Mouse (Mus musculus) C2C12 (cell line): ENCODE measurements around the gene AI481877.

Experiments
- CEBPB ChIP-seq: IDR thresholded peaks from one replicate; pipeline ENCODE4 v1.6.1; 2011; ENCODE audit warnings: low read depth, mild to moderate bottlenecking, control low read depth, moderate library complexity
- CTCF ChIP-seq: IDR thresholded peaks from one replicate; pipeline ENCODE4 v1.5.1; 2011; ENCODE audit not compliant: control insufficient read depth, insufficient read depth, insufficient read length
- MAX ChIP-seq: IDR thresholded peaks from one replicate; pipeline ENCODE4 v1.6.1; 2011; ENCODE audit warnings: mild to moderate bottlenecking, control low read depth

GRCm38 (mm10) chr4:59096393-59096792 is 42.4 kb downstream of the AI481877 start:
- no peak for TF ChIP-seq CEBPB
- peak; percentile 34 for TF ChIP-seq CTCF
- TF ChIP-seq MAX = no peak
